Mouse (Mus musculus) left cerebral cortex, postnatal 25 days (tissue): Measurements from ENCODE around the gene Ccdc138. TPM values are rescaled to one million over a fixed set of nuclear protein-coding genes. Genes with fewer than 3 reads are reported as not detected.

ENCODE experiments used
- DNase-seq, 2 experiments: peaks; one replicate each; pipeline ENCODE4 v3.0.0; 2022; ENCODE audit warnings: low spot score in 2 of 2, mixed read lengths in 1 of 2
- intact Hi-C: fragments of 180-260 bp; cut with DNase I; formaldehyde crosslinking; loops from one replicate; pipeline ENCODE4 v1.15.1; 2025
- total RNA-seq, 2 experiments: library from RNA; stranded (reverse); gene quantifications; 2 replicates each; pipeline ENCODE4 v1.2.3; 2021

Gene Ccdc138
- total RNA-seq, 2 experiments from 2014 or later: 4.6 to 4.8 TPM

DNA sequence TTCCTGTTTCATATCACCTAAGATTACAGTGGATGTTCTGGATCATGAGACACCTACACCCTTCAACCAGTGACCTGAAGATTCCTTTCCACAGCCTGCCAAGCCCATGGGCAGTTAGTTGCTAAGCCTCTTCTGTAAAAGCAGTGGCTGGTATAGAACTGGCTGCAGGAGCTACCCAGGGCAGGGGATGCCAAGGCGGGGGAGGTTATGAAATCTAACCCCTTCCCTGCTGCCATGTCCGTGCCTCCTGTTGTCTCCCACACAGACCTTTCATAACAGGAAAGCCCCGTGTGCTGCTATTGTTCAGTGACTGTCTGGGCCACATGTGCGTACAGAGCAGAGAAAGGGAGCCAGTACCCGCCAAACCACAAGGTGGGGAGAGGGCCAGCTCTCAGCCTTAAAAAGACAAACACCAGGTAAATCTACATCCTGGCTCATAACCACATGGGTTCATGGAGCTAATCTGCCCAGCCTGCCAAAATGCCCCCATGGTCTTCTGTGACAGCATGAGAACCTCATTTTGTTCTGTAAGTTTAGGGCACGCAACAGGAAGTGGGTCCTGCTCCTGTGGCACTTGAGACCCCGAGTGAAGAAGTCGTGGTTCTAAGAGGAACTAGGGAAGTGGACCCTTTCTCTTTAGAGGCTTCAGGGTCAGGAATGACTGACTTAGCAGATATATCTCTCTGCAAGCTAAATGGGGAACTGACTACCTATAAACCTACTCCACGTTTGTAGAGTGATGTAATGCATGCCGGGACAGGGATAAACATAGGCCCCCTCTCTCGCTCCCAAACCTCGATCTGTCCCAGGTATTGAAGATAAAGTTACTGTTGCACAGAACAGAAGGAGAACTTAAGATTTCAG is 127.3 kb downstream of the Ccdc138 start:
- intact Hi-C loops: loop anchor here (5.0 kb wide), 1 partner anchor 63 kb away; no protein-coding TSS in a partner anchor
- DNase-seq: no peak

Other genes with a start within 250 kb of the Ccdc138 start
- gene Gcc2, start 242.5 kb upstream of the Ccdc138 start, total RNA-seq: 10 to 100 TPM; 84.9 to 98.4 TPM
- gene Lims1, start 174.5 kb upstream of the Ccdc138 start, total RNA-seq: 10 to 100 TPM; 23.5 to 26.7 TPM
- gene Ranbp2, start 51.0 kb upstream of the Ccdc138 start, total RNA-seq: 10 to 100 TPM; 89.1 to 94.5 TPM
- under 1 TPM; 0.32 to 0.60 TPM for gene Edar, start 177.7 kb downstream of the Ccdc138 start, total RNA-seq
- gene Gm17542, start 220.3 kb downstream of the Ccdc138 start, total RNA-seq: not detected